Mouse (Mus musculus) limb, embryonic 14.5 days (tissue): ENCODE data around the gene Map1s. TPM values are rescaled to one million over a fixed set of nuclear protein-coding genes. Genes with fewer than 3 reads are reported as not detected.

ENCODE experiments used
- ATAC-seq: fragments of 200-750 bp; cut with Nextera tagmentation; 2 replicates; pipeline ENCODE4 v1.8.0; 2017; ENCODE audit warnings: low read depth, moderate number of reproducible peaks, moderate TSS enrichment; ENCODE audit not compliant: low FRiP score
- DNase-seq: peaks from one replicate; pipeline ENCODE4 v3.0.0-alpha.2; 2015; ENCODE audit warnings: low spot score
- H3K27ac ChIP-seq: fragments of 300-500 bp; sonication (generic); replicated peaks from 2 replicates; pipeline ENCODE4 v1.5.1; 2014; ENCODE audit warnings: low read depth, mild to moderate bottlenecking, low read length, moderate library complexity, mixed read lengths
- H3K27me3 ChIP-seq: fragments of 300-500 bp; sonication (generic); 2 replicates; pipeline ENCODE4 v1.6.1; 2014; ENCODE audit warnings: low read length, mixed read lengths; ENCODE audit not compliant: control insufficient read depth, insufficient read depth
- H3K36me3 ChIP-seq: fragments of 300-500 bp; sonication (generic); 2 replicates; pipeline ENCODE4 v1.6.1; 2014; ENCODE audit warnings: mild to moderate bottlenecking, low read length, moderate library complexity, mixed read lengths; ENCODE audit not compliant: control insufficient read depth, insufficient read depth
- H3K4me1 ChIP-seq: fragments of 300-500 bp; sonication (generic); 2 replicates; pipeline ENCODE4 v1.6.1; 2014; ENCODE audit warnings: antibody characterized with exemption, low read length, mixed read lengths; ENCODE audit not compliant: control insufficient read depth, insufficient read depth
- H3K4me2 ChIP-seq: fragments of 300-500 bp; sonication (generic); replicated peaks from 2 replicates; pipeline ENCODE4 v1.6.1; 2014; ENCODE audit warnings: low read depth, mild to moderate bottlenecking, low read length, moderate library complexity; ENCODE audit not compliant: severe bottlenecking
- H3K4me3 ChIP-seq: fragments of 300-500 bp; sonication (generic); replicated peaks from 2 replicates; pipeline ENCODE4 v1.5.1; 2014; ENCODE audit warnings: low read length
- H3K9ac ChIP-seq: fragments of 300-500 bp; sonication (generic); 2 replicates; pipeline ENCODE4 v1.6.1; 2014; ENCODE audit warnings: mild to moderate bottlenecking, low read depth, low read length, moderate library complexity; ENCODE audit not compliant: severe bottlenecking
- H3K9me3 ChIP-seq: fragments of 300-500 bp; sonication (generic); 2 replicates; pipeline ENCODE4 v1.6.1; 2016; ENCODE audit warnings: low read length; ENCODE audit not compliant: control insufficient read depth
- POLR2A ChIP-seq: fragments of 200-500 bp; IDR thresholded peaks from 2 replicates; pipeline ENCODE4 v1.8.0; 2012; ENCODE audit warnings: inconsistent platforms, mild to moderate bottlenecking, moderate library complexity, borderline replicate concordance; ENCODE audit not compliant: insufficient read depth, insufficient read length; ENCODE audit errors: extremely low read depth
- WGBS: fragments of 180-500 bp; shearing (Covaris S2); extraction: QIAGEN DNeasy Blood & Tissue Kit; methylation state at CpG from one replicate; pipeline ENCODE4 v1.1.7; 2014; 5-methylcytosine and 5-hydroxymethylcytosine counted together
- microRNA counts: library from miRNA; unstranded; fragments of <30 nt; microRNA quantifications from one replicate; lab custom pipeline; 2016
- microRNA-seq: library from miRNA; unstranded; fragments of <30 nt; microRNA quantifications from one replicate; pipeline ENCODE4, GENCODE M21; 2016
- polyA plus RNA-seq, 2 experiments: library from polyadenylated mRNA; depleted of rRNA in 1 of 2; stranded (reverse) in 1 of 2; unstranded in 1 of 2; fragments of >200 nt; fragmentation: Nextera tagmentation in 1 of 2; extraction: Ambion mirVana in 1 of 2; gene quantifications; 2 replicates each; pipeline versions ENCODE4 v1.2.1 to v1.2.3; 2012 to 2014

The Map1s gene
- polyA plus RNA-seq, 2 experiments: 45.6 to 63.7 TPM

DNA sequence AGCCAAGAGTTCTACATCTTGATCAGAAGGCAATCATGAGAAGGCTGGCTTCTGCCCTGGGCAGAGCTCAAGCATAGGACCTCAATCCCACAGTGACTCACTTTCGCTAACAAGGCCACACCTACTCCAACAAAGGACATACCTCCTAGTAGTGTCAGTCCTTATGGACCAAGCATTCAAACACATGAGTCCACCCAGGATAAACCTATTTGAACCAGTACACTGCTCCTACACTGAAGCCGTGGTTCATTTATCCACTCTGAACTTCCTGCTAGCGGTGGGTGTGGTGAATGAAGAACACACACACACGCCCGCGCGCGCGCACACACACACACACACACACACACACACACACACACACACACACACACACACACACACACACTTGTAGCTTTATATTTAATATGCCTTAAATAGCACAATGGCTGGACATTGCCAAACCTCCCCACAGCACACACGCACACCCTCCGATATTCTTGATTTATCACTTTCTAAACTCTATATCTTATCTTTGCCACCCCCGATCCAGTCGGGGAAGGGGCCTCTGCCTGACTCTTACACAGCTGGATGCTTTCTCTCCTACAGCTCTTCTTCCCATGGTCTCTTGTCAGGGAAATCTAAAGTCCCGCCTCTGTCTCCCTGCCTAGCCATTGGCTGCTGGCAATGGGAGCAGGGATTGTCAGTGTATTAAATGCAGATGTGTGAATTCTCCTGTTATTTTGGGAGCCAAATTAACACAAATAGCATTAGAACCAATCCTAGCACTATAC, 55.2 kb downstream of the Map1s start:
- Histone ChIP-seq H3K4me1 (no peaks in the 10 kb centered on the region), H3K9me3 (no peaks in the 10 kb centered on the region), H3K4me3 (no peak overlapping the region), H3K9ac (no peak overlapping the region), H3K36me3 (no peaks in the 10 kb centered on the region), H3K27me3 (no peaks in the 10 kb centered on the region), H3K27ac (no peak overlapping the region), H3K4me2 (no peak overlapping the region)
- DNase-seq (no peak), ATAC-seq (no peak)
- TF ChIP-seq POLR2A: no peak
- WGBS: 80% methylated on average over 14 of the region's 14 CpGs

DNA sequence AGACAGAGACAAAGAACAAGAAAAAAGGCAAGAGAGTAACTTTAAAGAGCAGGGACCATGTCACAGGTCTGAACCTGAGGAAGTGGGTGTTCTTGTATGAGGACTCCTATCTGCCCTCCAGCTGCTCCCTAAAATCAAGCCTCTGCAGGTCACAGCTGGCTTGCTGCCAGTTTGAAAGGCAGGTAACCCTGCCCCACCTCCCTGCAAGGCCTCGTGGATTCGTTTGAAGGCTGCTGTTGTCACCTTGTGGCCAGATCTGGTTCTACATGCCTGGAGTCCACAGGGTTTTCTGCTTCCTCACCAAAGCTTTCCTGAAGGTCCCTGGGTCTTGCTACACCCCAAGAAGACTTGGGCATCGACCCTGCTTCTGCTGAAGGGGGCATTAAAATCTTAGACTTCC, 58.4 kb downstream of the Map1s start:
- TF ChIP-seq POLR2A: no peak
- Histone ChIP-seq H3K4me2 (no peak overlapping the region), H3K36me3 (no peaks in the 10 kb centered on the region), H3K27me3 (no peaks in the 10 kb centered on the region), H3K9me3 (no peaks in the 10 kb centered on the region), H3K4me3 (no peak overlapping the region), H3K27ac (no peak overlapping the region), H3K4me1 (no peaks in the 10 kb centered on the region), H3K9ac (no peak overlapping the region)
- DNase-seq (peak; percentile 43), ATAC-seq (no peak)
- WGBS: 0% methylated on average over 3 of the region's 3 CpGs

DNA sequence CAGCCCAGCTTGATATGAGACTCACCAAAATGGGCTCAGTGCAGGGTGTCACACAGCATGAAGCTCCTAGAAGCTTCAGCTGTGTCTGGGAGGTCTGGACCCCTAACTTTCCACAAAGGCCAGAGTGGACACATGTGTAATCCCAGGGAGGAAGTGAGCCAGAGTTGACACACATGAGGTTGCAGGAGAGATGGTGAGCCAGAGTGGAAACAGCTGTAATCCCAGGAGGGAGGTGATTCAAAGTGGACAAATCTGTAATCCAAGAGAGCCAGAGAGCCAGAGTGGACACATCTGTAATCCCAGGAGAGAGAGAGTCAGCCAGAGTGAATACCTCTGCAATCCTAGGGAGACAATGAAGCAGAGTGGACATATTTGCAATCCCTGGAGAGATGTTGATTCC, 59.1 kb downstream of the Map1s start:
- no peak overlapping the region for H3K4me3 ChIP-seq
- H3K9ac ChIP-seq: no peak overlapping the region
- no peak for DNase-seq
- no peaks in the 10 kb centered on the region for H3K9me3 ChIP-seq
- H3K4me2 ChIP-seq: no peak overlapping the region
- ATAC-seq: no peak
- no peaks in the 10 kb centered on the region for H3K4me1 ChIP-seq
- TF ChIP-seq POLR2A: no peak
- H3K27ac ChIP-seq: no peak overlapping the region
- no peaks in the 10 kb centered on the region for H3K27me3 ChIP-seq
- no peaks in the 10 kb centered on the region for H3K36me3 ChIP-seq

MicroRNAs within 50 kb of the gene (microRNA counts, 519-probe panel; counts per million panel counts)
- microRNA mmu-miR-1969 (lab: Ali Mortazavi, UCI): not detected

Small RNA genes lying within 50 kb of the gene (microRNA-seq; reads per million reads assigned to microRNA genes)
- gene Mir1969: 1.8 reads per million
- 0.69 reads per million for gene Mir7067

Other genes with a start within 250 kb of the Map1s start
- 47.6 and 59.8 TPM in 2 replicates for gene Pgpep1, start 245.5 kb upstream of the Map1s start, polyA plus RNA-seq (2012; rRNA removed)
- 64.1 and 68.7 TPM in 2 replicates for gene Pgpep1, start 245.5 kb upstream of the Map1s start, polyA plus RNA-seq (2014; fragmentation: Nextera tagmentation; extraction: Ambion mirVana)
- gene Lsm4, start 232.7 kb upstream of the Map1s start, polyA plus RNA-seq (2012; rRNA removed): 172 and 182 TPM in 2 replicates
- gene Lsm4, start 232.7 kb upstream of the Map1s start, polyA plus RNA-seq (2014; fragmentation: Nextera tagmentation; extraction: Ambion mirVana): 247 and 256 TPM in 2 replicates
- 218 and 287 TPM in 2 replicates for gene Jund, start 207.0 kb upstream of the Map1s start, polyA plus RNA-seq (2012; rRNA removed)
- gene Jund, start 207.0 kb upstream of the Map1s start, polyA plus RNA-seq (2014; fragmentation: Nextera tagmentation; extraction: Ambion mirVana): 115 and 119 TPM in 2 replicates
- 0.04 and 0.08 TPM in 2 replicates for gene Iqcn, start 202.5 kb upstream of the Map1s start, polyA plus RNA-seq (2012; rRNA removed)
- 0.10 TPM in 1 of 2 replicates, not detected in the other for gene Iqcn, start 202.5 kb upstream of the Map1s start, polyA plus RNA-seq (2014; fragmentation: Nextera tagmentation; extraction: Ambion mirVana)
- not detected in 2 replicates for gene Gm3336, start 187.4 kb upstream of the Map1s start, polyA plus RNA-seq (2012; rRNA removed)
- gene Gm3336, start 187.4 kb upstream of the Map1s start, polyA plus RNA-seq (2014; fragmentation: Nextera tagmentation; extraction: Ambion mirVana): not detected in 2 replicates
- 0.38 TPM in 2 replicates for gene Pde4c, start 182.2 kb upstream of the Map1s start, polyA plus RNA-seq (2012; rRNA removed)
- gene Pde4c, start 182.2 kb upstream of the Map1s start, polyA plus RNA-seq (2014; fragmentation: Nextera tagmentation; extraction: Ambion mirVana): not detected in 2 replicates
- 27.2 and 36.6 TPM in 2 replicates for gene Rab3a, start 151.3 kb upstream of the Map1s start, polyA plus RNA-seq (2012; rRNA removed)
- gene Rab3a, start 151.3 kb upstream of the Map1s start, polyA plus RNA-seq (2014; fragmentation: Nextera tagmentation; extraction: Ambion mirVana): 19.8 and 20.1 TPM in 2 replicates
- 27.7 and 41.6 TPM in 2 replicates for gene Mpv17l2, start 145.0 kb upstream of the Map1s start, polyA plus RNA-seq (2012; rRNA removed)
- 36.0 and 40.3 TPM in 2 replicates for gene Mpv17l2, start 145.0 kb upstream of the Map1s start, polyA plus RNA-seq (2014; fragmentation: Nextera tagmentation; extraction: Ambion mirVana)
- 111 and 137 TPM in 2 replicates for gene Pik3r2, start 129.2 kb upstream of the Map1s start, polyA plus RNA-seq (2012; rRNA removed)
- gene Pik3r2, start 129.2 kb upstream of the Map1s start, polyA plus RNA-seq (2014; fragmentation: Nextera tagmentation; extraction: Ambion mirVana): 73.5 and 74.7 TPM in 2 replicates
- 37.2 and 57.8 TPM in 2 replicates for gene Mast3, start 100.9 kb upstream of the Map1s start, polyA plus RNA-seq (2012; rRNA removed)
- 14.4 and 16.2 TPM in 2 replicates for gene Mast3, start 100.9 kb upstream of the Map1s start, polyA plus RNA-seq (2014; fragmentation: Nextera tagmentation; extraction: Ambion mirVana)
- 0.04 and 0.13 TPM in 2 replicates for gene Il12rb1, start 97.5 kb upstream of the Map1s start, polyA plus RNA-seq (2012; rRNA removed)
- gene Il12rb1, start 97.5 kb upstream of the Map1s start, polyA plus RNA-seq (2014; fragmentation: Nextera tagmentation; extraction: Ambion mirVana): 0.21 TPM in 1 of 2 replicates, not detected in the other
- gene Arrdc2, start 66.2 kb upstream of the Map1s start, polyA plus RNA-seq (2012; rRNA removed): 21.5 and 36.9 TPM in 2 replicates
- gene Arrdc2, start 66.2 kb upstream of the Map1s start, polyA plus RNA-seq (2014; fragmentation: Nextera tagmentation; extraction: Ambion mirVana): 6.1 and 8.6 TPM in 2 replicates
- gene Kcnn1, start 42.7 kb upstream of the Map1s start, polyA plus RNA-seq (2012; rRNA removed): 9.1 and 11.2 TPM in 2 replicates
- gene Kcnn1, start 42.7 kb upstream of the Map1s start, polyA plus RNA-seq (2014; fragmentation: Nextera tagmentation; extraction: Ambion mirVana): 2.5 and 3.0 TPM in 2 replicates
- 49.2 and 58.9 TPM in 2 replicates for gene Ccdc124, start 32.0 kb upstream of the Map1s start, polyA plus RNA-seq (2012; rRNA removed)
- 96.2 and 97.2 TPM in 2 replicates for gene Ccdc124, start 32.0 kb upstream of the Map1s start, polyA plus RNA-seq (2014; fragmentation: Nextera tagmentation; extraction: Ambion mirVana)
- gene Slc5a5, start 13.2 kb upstream of the Map1s start, polyA plus RNA-seq (2012; rRNA removed): 1.4 and 1.9 TPM in 2 replicates
- gene Slc5a5, start 13.2 kb upstream of the Map1s start, polyA plus RNA-seq (2014; fragmentation: Nextera tagmentation; extraction: Ambion mirVana): 0.19 and 0.83 TPM in 2 replicates
- 5,343 and 6,042 TPM in 2 replicates for gene Rpl18a, start 8.5 kb upstream of the Map1s start, polyA plus RNA-seq (2012; rRNA removed)
- gene Rpl18a, start 8.5 kb upstream of the Map1s start, polyA plus RNA-seq (2014; fragmentation: Nextera tagmentation; extraction: Ambion mirVana): 5,732 and 5,809 TPM in 2 replicates